Mouse (Mus musculus) lung, postnatal 0 days (tissue): Measurements from ENCODE around the gene Csf2rb2.
"Not testable (repeated sequence)": the region's sequence is repeated elsewhere in the genome, so short reads cannot be mapped to it uniquely, and the experiment has no call there.

Experiments used
- CTCF ChIP-seq: IDR thresholded peaks from 2 replicates; pipeline ENCODE4 v1.5.1; 2016; ENCODE audit warnings: antibody characterized with exemption, mild to moderate bottlenecking
- EP300 ChIP-seq: IDR thresholded peaks from 2 replicates; pipeline ENCODE4 v1.6.1; 2016; ENCODE audit warnings: antibody characterized with exemption, mild to moderate bottlenecking, control low read depth

- not testable (repeated sequence) for TF ChIP-seq CTCF, EP300
These were observed 13.0 kb upstream of the Csf2rb2 start for GRCm38 (mm10) chr15:78318338-78319171.
